Mouse (Mus musculus) thymus, adult 2 months (tissue): ENCODE data around the gene Zfp467.

Experiments used
- CTCF ChIP-seq: fragments of 200-500 bp; IDR thresholded peaks from 2 replicates; pipeline ENCODE4 v1.5.1; 2012; ENCODE audit warnings: mild to moderate bottlenecking, control low read depth, low read length, moderate library complexity, borderline replicate concordance; ENCODE audit not compliant: control insufficient read depth, poor library complexity, insufficient read depth; ENCODE audit errors: extremely low read depth
- POLR2A ChIP-seq: fragments of 200-500 bp; IDR thresholded peaks from 2 replicates; pipeline ENCODE4 v1.6.1; 2012; ENCODE audit warnings: mild to moderate bottlenecking, low read length, control low read depth, moderate library complexity; ENCODE audit not compliant: control insufficient read depth, poor library complexity, insufficient read depth; ENCODE audit errors: extremely low read depth

GRCm38 (mm10) chr6:48393811-48394210 lies 51.8 kb downstream of the Zfp467 start:
- TF ChIP-seq CTCF (no peak), POLR2A (no peak)
